Mouse (Mus musculus) liver, adult 2 months (tissue): ENCODE data around the gene Cryab. TPM values are rescaled to one million over a fixed set of nuclear protein-coding genes. Genes with fewer than 3 reads are reported as not detected.

Experiments
- DNase-seq: peaks from one replicate; pipeline ENCODE4 v3.0.0-alpha.2; 2011; ENCODE audit warnings: low read depth, low spot score; ENCODE audit errors: extremely low read depth
- H3K27ac ChIP-seq: fragments of 200-500 bp; replicated peaks from 2 replicates; pipeline ENCODE4 v1.5.1; 2012; ENCODE audit warnings: low read depth, mild to moderate bottlenecking, control low read depth, inconsistent platforms, low read length; ENCODE audit not compliant: insufficient read depth
- H3K27me3 ChIP-seq: fragments of 200-500 bp; 2 replicates; pipeline ENCODE4 v1.6.1; 2012; ENCODE audit warnings: mild to moderate bottlenecking, moderate library complexity, low read length, inconsistent platforms; ENCODE audit not compliant: control insufficient read depth, insufficient read depth
- H3K36me3 ChIP-seq: fragments of 200-500 bp; 2 replicates; pipeline ENCODE4 v1.6.1; 2012; ENCODE audit warnings: low read length, inconsistent platforms; ENCODE audit not compliant: control insufficient read depth, insufficient read depth
- H3K4me1 ChIP-seq: fragments of 200-500 bp; 2 replicates; pipeline ENCODE4 v1.6.1; 2011; ENCODE audit warnings: low read length; ENCODE audit not compliant: control insufficient read depth, insufficient read depth
- H3K4me3 ChIP-seq: fragments of 200-500 bp; 2 replicates; pipeline ENCODE4 v1.5.1; 2011; ENCODE audit warnings: low read depth, mild to moderate bottlenecking, control low read depth, low read length, moderate library complexity; ENCODE audit not compliant: insufficient read depth
- H3K79me2 ChIP-seq: fragments of 200-500 bp; 2 replicates; pipeline ENCODE4 v1.6.1; 2012; ENCODE audit warnings: inconsistent platforms, mild to moderate bottlenecking, low read length, moderate library complexity; ENCODE audit not compliant: control insufficient read depth, insufficient read depth
- H3K9ac ChIP-seq: fragments of 200-500 bp; 2 replicates; pipeline ENCODE4 v1.6.1; 2012; ENCODE audit warnings: low read depth, mild to moderate bottlenecking, control low read depth, inconsistent platforms, low read length
- CTCF ChIP-seq: fragments of 200-500 bp; IDR thresholded peaks from 2 replicates; pipeline ENCODE4 v1.5.1; 2011; ENCODE audit warnings: low read depth, low read length, control low read depth
- POLR2A ChIP-seq: fragments of 200-500 bp; IDR thresholded peaks from 2 replicates; pipeline ENCODE4 v1.6.1; 2011; ENCODE audit warnings: low read length, control low read depth; ENCODE audit not compliant: insufficient read depth; ENCODE audit errors: extremely low read depth
- WGBS: fragments of 180-500 bp; shearing (Covaris S2); methylation state at CpG from one replicate; pipeline ENCODE4 v1.1.7; 2018; 5-methylcytosine and 5-hydroxymethylcytosine counted together
- polyA plus RNA-seq: library from polyadenylated mRNA; depleted of rRNA; stranded (reverse); fragments of >200 nt; gene quantifications from 2 replicates; pipeline ENCODE4 v1.2.3, GENCODE M21; 2012
- total RNA-seq: library from RNA; depleted of rRNA; stranded (reverse); fragments of >200 nt; gene quantifications from 2 replicates; pipeline ENCODE4 v1.2.3, GENCODE M21; 2014

The Cryab gene
- total and polyA plus RNA-seq, 2 experiments, result 2.4 to 5.5 TPM

DNA sequence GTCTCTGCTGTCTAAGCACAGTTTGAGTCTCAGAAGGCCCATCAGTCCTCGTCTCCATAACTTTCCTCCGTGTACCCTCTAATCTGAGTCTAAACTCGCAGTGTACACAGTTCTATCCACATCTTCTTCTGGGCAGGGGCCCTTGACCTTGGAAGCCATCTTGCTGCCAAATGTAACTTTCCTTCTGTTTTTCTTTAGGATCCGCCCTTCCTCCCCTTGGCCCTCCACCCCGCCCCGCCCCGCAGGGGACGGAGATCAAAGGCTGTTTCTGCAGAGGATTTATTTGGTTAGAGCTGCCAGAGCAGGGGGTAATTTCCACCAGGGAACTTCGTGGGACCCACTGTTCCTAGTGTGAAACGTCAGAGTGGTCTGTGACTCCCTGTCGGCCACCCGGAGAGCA lies 30.1 kb upstream of the Cryab start:
- no peak overlapping the region for H3K9ac ChIP-seq
- H3K27ac ChIP-seq, result no peak overlapping the region
- no peak overlapping the region for H3K4me3 ChIP-seq
- no peaks in the 10 kb centered on the region for H3K27me3 ChIP-seq
- peaks cover 8% of the 10 kb centered on the region for H3K4me1 ChIP-seq
- no peaks in the 10 kb centered on the region for H3K36me3 ChIP-seq
- H3K79me2 ChIP-seq, result no peaks in the 10 kb centered on the region
- TF ChIP-seq POLR2A (no peak), CTCF (no peak)
- WGBS, result 64% methylated on average over 12 of the region's 12 CpGs
- no peak for DNase-seq

DNA sequence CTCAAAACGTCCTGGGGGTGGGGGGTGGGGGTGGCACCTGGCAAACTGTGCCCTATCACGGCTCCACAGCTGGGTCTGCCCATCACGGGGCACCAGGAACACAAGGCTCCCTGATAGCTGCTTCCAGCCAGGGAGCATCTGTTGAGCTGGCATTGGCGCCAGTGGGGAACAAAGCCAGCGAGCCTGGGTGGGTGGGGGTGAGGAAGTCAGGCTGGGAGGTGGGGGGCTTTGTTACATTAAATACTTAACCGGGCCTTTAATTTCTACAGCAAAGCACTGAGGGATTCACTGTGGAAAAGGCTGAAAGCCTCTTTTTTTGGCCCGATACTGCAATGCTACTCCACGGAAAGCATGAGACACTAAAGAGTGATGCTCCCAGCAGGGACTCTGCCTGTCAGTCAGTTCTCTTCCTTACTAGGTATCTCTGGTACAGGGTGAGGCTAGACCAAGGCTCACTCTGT lies 28.6 kb upstream of the Cryab start:
- H3K4me3 ChIP-seq, result no peak overlapping the region
- H3K9ac ChIP-seq, result no peak overlapping the region
- no peaks in the 10 kb centered on the region for H3K79me2 ChIP-seq
- 77% methylated on average over 8 of the region's 8 CpGs for WGBS
- no peak overlapping the region for H3K27ac ChIP-seq
- H3K4me1 ChIP-seq, result peaks cover 8% of the 10 kb centered on the region
- TF ChIP-seq POLR2A (no peak), CTCF (no peak)
- DNase-seq, result no peak
- H3K27me3 ChIP-seq, result no peaks in the 10 kb centered on the region
- H3K36me3 ChIP-seq, result no peaks in the 10 kb centered on the region

DNA sequence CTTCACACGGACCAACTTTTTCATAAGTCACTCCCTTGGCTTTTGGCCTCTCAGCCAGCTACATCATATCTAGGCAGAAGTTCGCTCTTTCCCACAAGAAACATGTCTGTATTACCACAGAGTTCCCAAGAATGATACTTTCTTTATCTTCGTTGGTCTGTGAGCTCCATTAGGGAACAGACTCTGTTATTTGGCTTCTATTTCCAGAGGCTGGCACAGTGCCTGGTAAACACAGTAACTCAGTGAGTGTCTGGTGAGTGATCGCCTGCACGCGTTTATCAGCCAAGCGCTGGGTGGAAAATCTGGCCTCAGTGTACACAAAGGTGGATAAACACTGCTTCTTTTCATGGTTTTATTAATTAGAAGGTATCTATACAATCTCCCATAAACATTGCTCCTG lies 27.7 kb upstream of the Cryab start:
- Histone ChIP-seq H3K27me3 (peaks cover 5% of the 10 kb centered on the region), H3K9ac (peak overlapping the region; percentile 26), H3K36me3 (no peaks in the 10 kb centered on the region), H3K4me1 (peaks cover 12% of the 10 kb centered on the region), H3K27ac (peak overlapping the region; percentile 22), H3K4me3 (no peak overlapping the region), H3K79me2 (no peaks in the 10 kb centered on the region)
- TF ChIP-seq CTCF (no peak), POLR2A (no peak)
- WGBS, result 11% methylated on average over 7 of the region's 7 CpGs
- peak; percentile 86 for DNase-seq

GRCm38 (mm10) chr9:50724147-50724546 lies 27.0 kb upstream of the Cryab start:
- 65% methylated on average over 2 of the region's 2 CpGs for WGBS
- TF ChIP-seq CTCF (no peak), POLR2A (no peak)
- no peaks in the 10 kb centered on the region for H3K36me3 ChIP-seq
- DNase-seq, result no peak
- H3K79me2 ChIP-seq, result no peaks in the 10 kb centered on the region
- H3K9ac ChIP-seq, result no peak overlapping the region
- no peak overlapping the region for H3K27ac ChIP-seq
- peaks cover 5% of the 10 kb centered on the region for H3K27me3 ChIP-seq
- H3K4me3 ChIP-seq, result no peak overlapping the region
- H3K4me1 ChIP-seq, result peaks cover 12% of the 10 kb centered on the region

- 18% methylated on average over 3 of the region's 3 CpGs for WGBS
- no peak for TF ChIP-seq CTCF
- no peak for TF ChIP-seq POLR2A
- no peaks in the 10 kb centered on the region for H3K36me3 ChIP-seq
- no peak overlapping the region for H3K9ac ChIP-seq
- peak; percentile 55 for DNase-seq
- no peaks in the 10 kb centered on the region for H3K79me2 ChIP-seq
- no peak overlapping the region for H3K27ac ChIP-seq
- peaks cover 12% of the 10 kb centered on the region for H3K4me1 ChIP-seq
- H3K27me3 ChIP-seq, result peaks cover 5% of the 10 kb centered on the region
- H3K4me3 ChIP-seq, result no peak overlapping the region
Measured at GRCm38 (mm10) chr9:50724661-50725330, 26.3 kb upstream of the Cryab start.

GRCm38 (mm10) chr9:50725921-50726590 lies 25.1 kb upstream of the Cryab start:
- WGBS, result 77% methylated on average over 8 of the region's 8 CpGs
- Histone ChIP-seq H3K4me3 (no peak overlapping the region), H3K27me3 (peaks cover 5% of the 10 kb centered on the region), H3K9ac (no peak overlapping the region), H3K36me3 (no peaks in the 10 kb centered on the region), H3K79me2 (no peaks in the 10 kb centered on the region), H3K4me1 (peaks cover 12% of the 10 kb centered on the region), H3K27ac (no peak overlapping the region)
- DNase-seq, result no peak
- no peak for TF ChIP-seq POLR2A
- TF ChIP-seq CTCF, result no peak
